In the genomic region with DNA sequence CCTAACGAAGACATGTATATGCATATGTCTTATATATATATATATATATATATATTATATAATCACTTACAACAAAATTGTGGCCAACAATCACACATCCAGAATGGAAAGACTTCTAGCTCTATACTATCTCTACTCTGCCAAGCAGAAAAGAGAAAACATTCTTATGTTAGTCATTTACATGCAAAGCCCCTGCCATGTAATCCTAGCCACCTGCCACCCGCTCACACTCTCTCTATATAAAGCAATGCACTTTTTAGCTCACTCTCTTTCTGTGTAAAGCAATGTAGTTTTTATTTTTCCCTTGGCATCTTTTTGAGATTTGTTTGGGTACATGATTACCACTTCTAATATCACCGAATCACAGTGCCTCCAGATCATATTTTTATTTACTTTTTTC, we compare ENCODE assay signal across 28 mouse cellular contexts.
"Had no signal": no experiment of that assay in that cellular context is flagged by ENCODE, and none has a peak within 500 bp of the region (broad histone marks: within the 10 kb centered on the region; RNA-seq: fewer than 3 reads in every experiment).

No protein-coding gene starts in this region.

- H3K9me3 ChIP-seq: embryonic facial prominence, embryonic 10.5 days; embryonic facial prominence, embryonic 12.5 days; embryonic facial prominence, embryonic 13.5 days; embryonic facial prominence, embryonic 15.5 days; forebrain, embryonic 10.5 days; forebrain, embryonic 15.5 days; heart, embryonic 10.5 days; heart, embryonic 12.5 days had no signal

- H3K27ac ChIP-seq: embryonic facial prominence, embryonic 10.5 days; embryonic facial prominence, embryonic 12.5 days; embryonic facial prominence, embryonic 13.5 days; embryonic facial prominence, embryonic 15.5 days; forebrain, embryonic 10.5 days; forebrain, embryonic 15.5 days; gastrocnemius, adult 2 months; heart, adult 2 months; heart, embryonic 10.5 days had no signal

- H3K4me2 ChIP-seq: embryonic facial prominence, embryonic 12.5 days; embryonic facial prominence, embryonic 13.5 days; embryonic facial prominence, embryonic 15.5 days; forebrain, embryonic 15.5 days; heart, embryonic 11.5 days; heart, embryonic 12.5 days had no signal

- ATAC-seq: forebrain, embryonic 14.5 days; forebrain, embryonic 15.5 days had no signal

- H3K27me3 ChIP-seq: embryonic facial prominence, embryonic 12.5 days; embryonic facial prominence, embryonic 13.5 days; embryonic facial prominence, embryonic 15.5 days; forebrain, embryonic 15.5 days; heart, embryonic 12.5 days had no signal

- H3K36me3 ChIP-seq: embryonic facial prominence, embryonic 10.5 days; embryonic facial prominence, embryonic 12.5 days; embryonic facial prominence, embryonic 13.5 days; embryonic facial prominence, embryonic 15.5 days; forebrain, embryonic 10.5 days; forebrain, embryonic 15.5 days; heart, embryonic 10.5 days; heart, embryonic 12.5 days had no signal

- H3K9ac ChIP-seq: embryonic facial prominence, embryonic 12.5 days; embryonic facial prominence, embryonic 13.5 days; embryonic facial prominence, embryonic 15.5 days; forebrain, embryonic 15.5 days; heart, embryonic 12.5 days had no signal

- DNase-seq: cerebellum, adult 2 months; cerebellum, adult 8-10 months; cerebellum, adult 9-10 months; cerebellum, adult 9-11 months; cerebellum, postnatal 10 days; cerebellum, postnatal 14 days; cerebellum, postnatal 25 days; cerebellum, postnatal 36 days; embryo, embryonic 11 days; gastrocnemius, adult 2 months; gastrocnemius, postnatal 10 days; gastrocnemius, postnatal 14 days; gastrocnemius, postnatal 25 days; gastrocnemius, postnatal 36 days; heart, adult 11 months; heart, adult 18-20 months; heart, adult 2 months had no signal

- H3K4me3 ChIP-seq: embryonic facial prominence, embryonic 10.5 days; embryonic facial prominence, embryonic 12.5 days; embryonic facial prominence, embryonic 13.5 days; embryonic facial prominence, embryonic 15.5 days; erythroblast, embryonic 14.5 days; forebrain, embryonic 10.5 days; forebrain, embryonic 15.5 days; gastrocnemius, adult 2 months; heart, adult 2 months; heart, embryonic 10.5 days; heart, embryonic 12.5 days had no signal

- H3K4me1 ChIP-seq: embryonic facial prominence, embryonic 10.5 days; embryonic facial prominence, embryonic 12.5 days; embryonic facial prominence, embryonic 13.5 days; embryonic facial prominence, embryonic 15.5 days; forebrain, embryonic 10.5 days; forebrain, embryonic 15.5 days; heart, embryonic 10.5 days; heart, embryonic 12.5 days had no signal
